Mouse (Mus musculus): ENCODE data around the gene Ndufa11.

DNA sequence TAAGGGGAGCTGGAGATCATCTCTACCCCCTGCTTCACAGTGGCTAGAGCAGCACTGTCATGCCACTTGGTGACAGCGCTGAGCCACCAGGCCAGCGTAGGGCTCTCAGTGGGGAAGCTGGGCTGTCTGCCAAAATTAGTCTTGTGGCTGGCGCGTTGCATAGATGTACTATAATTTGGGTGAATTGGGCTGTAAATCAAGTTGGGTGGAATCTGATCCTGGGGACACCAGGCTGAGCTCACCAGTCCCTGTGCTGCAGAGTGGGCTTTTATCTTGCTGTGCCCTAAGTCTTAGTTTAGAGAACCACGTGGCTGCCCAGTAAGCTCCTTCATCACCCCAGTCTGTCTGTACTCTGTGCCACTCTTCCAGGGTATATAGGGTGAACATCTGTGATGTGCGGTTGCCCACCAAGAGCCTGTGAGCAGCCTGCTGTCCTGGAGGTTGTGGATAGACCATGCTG lies 23.7 kb upstream of the Ndufa11 start:
- TF ChIP-seq POLR2A (IDR thresholded peaks at IDR 0.05; ENCODE audit: low read depth, low read length) = no peak
- no peak; the same call in 1 of the 2 replicates for TF ChIP-seq CTCF (IDR thresholded peaks at IDR 0.05; ENCODE audit: borderline replicate concordance, insufficient read depth, low read length)

Data from embryonic fibroblast, embryonic 13.5 days (primary cell).